Mouse (Mus musculus) testis, postnatal 10 days (tissue): ENCODE results near the gene Cngb1.

ENCODE experiments used
- DNase-seq: peaks from one replicate; pipeline ENCODE4 v3.0.0; 2021; ENCODE audit warnings: low spot score

The Cngb1 gene

DNA sequence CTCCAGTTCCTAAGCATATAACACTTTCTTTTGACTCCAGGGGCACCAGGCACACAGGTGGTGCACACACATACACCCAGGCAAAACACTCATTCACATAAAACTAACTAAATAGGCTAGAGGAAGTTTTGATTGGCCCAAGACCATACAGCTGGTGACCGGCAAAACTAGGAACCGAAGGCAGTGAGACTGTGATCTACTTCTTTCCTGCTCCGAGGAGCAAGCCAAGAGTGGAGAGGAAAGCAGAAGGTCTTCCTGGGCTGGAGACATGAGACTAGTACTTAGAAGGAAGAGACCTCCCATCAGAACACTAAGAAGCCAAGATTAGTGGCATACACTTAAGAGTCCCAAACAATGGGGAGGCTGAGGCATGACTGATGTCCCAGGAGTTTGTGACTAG lies 16.8 kb upstream of the Cngb1 start:
- no peak for DNase-seq

DNA sequence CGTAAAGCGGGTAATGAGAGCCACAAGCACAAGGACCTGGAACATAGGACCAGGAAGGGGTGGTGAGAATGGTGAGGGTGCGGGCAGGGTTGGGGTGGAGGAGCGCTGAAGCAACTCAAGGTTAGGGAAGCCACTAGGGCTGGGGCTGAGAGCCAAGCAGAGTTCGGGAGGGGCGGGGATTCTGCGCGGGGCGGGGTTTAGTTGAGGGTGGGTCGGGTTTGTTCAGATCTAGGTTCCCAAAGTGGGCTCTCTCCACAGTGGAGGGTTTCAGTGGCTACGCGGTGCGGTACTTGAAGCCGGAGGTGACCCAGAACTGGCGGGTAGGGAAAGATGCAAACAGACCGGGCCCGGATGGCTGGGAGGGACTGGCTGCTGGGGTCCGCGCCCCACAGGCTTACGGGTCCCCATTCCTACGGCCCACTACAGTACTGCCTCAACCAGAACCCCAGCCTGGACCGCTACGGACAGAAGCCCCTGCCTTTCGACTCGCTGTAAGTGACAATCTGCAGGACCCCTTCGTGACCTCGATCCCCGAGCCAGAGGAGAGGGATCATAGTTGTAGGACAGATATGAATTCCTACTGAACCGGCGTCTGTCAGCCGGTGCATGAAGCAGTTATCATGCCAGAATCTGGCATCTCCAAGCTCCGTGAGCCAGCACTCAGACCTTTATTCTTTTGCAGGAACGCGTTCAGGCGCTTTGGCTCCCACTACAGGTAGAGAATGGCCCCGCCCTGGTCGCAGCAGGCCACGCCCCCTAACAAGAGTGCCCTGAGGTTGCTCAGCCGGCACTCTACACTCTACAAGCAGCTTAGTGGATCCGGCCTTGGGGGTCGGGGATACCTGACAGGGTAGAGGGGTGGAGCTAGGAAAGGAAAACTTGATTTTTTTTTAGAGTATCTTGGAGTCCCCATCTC lies 14.1 kb upstream of the Cngb1 start:
- peak; percentile 79 for DNase-seq

DNA sequence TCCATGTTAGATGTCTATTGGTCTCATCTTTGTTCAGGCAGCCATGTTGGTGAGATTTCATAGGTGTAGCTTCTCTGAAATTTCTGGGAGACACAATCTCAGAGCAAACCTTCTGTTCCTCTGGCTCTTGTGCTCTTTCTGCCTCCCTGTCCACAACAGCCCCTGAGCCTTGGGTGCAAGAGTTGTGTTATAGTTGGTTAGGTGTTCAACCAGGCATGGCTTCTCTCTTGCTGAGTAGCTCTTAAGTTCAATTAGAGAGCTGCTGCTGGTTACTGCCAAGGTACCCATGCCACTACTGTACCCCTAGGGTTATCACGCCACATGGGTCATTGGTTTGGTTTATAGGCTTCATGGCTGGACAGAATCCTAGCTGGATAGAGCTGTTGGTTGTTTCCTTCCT lies 9.0 kb upstream of the Cngb1 start:
- no peak for DNase-seq

DNA sequence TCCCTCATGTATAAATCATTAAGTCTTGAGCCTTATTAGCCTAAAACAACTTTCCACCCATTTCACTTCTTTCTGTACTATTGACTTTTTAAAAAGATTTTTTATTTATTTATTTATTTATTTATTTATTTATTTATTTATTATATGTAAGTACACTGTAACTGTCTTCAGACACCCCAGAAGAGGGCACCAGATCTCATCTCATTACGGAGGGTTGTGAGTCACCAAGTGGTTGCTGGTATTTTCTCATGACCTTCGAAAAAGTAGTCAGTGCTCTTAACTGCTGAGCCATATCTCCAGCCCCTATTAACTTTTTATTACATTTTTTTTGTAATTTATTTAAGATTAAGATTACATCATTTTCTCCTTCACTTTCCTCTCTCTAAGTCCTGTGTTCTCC lies 8.3 kb upstream of the Cngb1 start:
- DNase-seq = no peak

DNA sequence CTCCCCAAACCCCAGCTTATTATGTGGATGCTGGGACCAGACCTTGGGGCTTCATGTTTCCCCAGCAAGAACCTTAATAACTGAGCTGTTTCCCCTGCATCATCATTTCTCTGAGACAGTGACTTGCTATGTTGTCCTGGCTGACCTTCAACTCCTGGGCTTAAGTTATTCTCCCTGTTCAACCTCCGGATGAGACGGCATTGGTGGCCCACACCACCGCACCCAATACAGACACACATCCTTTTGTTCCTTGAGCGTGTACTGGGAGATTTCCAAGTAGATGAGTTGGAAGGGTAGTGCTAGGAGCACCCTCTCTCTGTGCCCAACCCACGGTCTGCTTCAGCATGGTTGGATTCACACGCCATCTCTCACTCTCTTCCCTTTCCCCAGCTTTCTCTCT lies 7.5 kb upstream of the Cngb1 start:
- no peak for DNase-seq

DNA sequence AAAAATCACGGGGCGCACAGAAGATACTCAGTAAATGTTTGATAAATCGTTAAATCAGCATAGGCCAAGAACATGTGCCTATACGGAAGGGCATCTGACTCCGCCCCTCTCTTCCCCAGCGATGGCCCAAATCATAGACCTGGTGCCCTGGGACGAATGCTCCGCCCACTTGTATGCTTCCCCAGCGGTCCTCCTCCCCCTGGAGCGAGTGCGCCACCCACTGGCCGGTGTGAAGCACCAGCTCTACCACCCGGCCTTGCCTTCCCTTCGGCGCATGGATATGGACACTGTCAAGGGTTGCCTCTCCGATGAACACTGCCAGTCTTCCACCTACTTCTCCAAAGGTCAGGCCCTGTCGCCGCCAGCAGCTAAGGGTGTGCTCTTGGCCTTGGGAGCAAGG lies 6.5 kb upstream of the Cngb1 start:
- peak; percentile 73 for DNase-seq

DNA sequence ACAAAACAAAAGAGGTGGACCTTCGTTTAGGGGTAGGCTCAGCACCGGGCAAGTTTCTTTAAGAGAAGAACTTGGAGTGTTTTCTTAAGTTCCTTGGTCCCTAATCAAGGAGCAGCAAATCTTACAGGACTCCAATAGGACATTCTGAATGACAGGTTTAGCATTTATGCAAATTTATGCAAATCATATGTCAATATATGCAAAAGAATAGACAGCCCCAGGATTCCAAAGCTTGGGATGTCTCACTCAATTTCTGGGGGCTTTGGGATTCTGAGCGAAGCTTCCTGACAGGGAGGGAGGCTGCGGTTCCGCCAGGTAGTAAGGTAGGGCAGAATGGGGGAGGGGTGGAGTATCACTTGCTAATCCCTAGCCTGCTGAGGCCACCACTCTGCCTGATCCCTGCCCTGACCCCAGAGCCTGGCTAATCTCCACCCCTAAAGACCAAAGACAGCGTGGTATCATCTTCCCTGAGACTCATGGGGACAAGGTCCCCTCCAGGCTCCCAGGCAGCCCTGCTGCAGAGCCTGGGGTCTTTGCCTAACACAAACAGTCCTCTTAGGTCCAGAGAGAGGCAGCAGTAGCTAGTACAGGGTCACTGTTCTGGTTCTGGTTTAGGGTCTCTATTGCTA lies 4.1 kb upstream of the Cngb1 start, which contains the start of gene Tepp:
Gene Tepp (plus strand): TSS at position 225 of the 629 bp plus-strand sequence.
- DNase-seq = no peak

DNA sequence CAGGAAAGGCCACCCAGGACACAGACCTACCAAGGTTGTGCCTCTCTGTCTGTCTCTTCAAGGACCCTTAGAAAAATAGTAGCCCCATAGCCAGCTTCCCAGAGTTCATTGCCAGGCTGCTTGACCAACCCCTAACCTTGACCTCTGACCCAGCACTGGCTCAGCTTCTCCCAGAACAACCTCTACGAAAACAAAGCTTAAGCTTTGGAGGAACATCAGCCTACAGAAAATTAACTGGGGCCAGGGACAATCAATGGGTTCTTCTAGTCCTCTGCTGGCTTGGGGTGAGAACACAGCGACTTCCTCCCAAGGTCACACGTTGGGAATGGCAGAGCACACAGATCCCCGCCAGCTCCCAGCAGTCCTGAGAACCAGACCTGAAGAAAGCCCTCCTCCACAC lies 859 bp downstream of the Cngb1 start:
- DNase-seq = no peak

DNA sequence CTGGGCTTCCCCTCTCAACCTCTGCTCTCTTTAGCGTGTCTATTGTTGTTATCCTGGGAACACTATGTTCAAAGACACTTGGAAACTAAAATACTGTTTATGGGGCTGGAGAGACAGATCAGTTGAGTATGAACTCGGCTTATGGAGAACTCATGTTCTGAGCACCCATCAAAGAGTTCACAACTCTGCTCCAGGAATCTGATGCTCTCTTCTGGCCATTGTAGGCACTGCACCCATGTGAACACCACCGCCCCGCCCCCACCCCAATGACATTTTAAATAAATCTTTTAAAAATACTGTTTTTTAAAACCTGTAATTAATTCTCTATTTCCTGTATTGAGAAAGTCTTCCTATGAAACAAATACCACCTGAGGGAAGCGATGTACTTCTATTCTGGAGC lies 4.0 kb downstream of the Cngb1 start:
- peak; percentile 68 for DNase-seq

DNA sequence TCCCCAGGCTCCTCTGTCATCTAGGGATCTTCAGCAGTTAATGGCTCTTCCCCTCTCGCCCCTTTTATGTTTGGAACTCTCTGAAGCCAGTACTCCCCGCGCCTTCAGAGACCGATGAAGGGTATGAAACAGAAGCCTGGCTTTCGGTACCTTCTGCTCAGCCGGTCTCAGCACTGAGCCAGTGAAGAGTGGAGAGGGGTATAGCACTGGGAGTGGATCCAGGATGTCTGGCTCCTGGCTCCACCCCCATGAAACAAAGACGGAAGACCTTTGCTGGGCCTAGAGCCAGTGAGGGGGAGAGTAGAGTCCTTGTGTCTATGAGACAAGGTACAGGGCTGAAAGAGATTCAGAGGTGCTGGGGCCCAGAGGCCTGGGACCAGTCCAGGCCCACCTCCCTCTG lies 12.5 kb downstream of the Cngb1 start:
- peak; percentile 75 for DNase-seq

DNA sequence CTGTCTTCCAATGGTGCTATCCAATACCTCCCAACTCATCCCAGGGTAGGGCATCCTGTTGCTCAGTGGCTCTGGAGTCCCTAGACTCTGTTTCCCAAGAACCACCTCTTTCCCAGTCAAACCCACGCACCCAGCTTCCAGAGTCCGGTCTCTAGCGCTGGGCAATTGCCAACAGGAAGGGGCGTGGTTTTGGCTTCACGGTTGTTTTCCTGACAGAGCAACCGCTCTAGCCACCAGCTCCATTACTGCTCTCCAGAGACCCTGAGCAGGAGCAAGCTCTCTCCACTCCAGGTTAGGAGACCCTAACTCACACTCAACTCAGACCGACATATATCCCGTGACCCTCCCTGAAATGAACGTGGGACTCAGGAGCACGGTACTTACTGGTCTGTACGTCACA lies 13.2 kb downstream of the Cngb1 start:
- DNase-seq = peak; percentile 93

DNA sequence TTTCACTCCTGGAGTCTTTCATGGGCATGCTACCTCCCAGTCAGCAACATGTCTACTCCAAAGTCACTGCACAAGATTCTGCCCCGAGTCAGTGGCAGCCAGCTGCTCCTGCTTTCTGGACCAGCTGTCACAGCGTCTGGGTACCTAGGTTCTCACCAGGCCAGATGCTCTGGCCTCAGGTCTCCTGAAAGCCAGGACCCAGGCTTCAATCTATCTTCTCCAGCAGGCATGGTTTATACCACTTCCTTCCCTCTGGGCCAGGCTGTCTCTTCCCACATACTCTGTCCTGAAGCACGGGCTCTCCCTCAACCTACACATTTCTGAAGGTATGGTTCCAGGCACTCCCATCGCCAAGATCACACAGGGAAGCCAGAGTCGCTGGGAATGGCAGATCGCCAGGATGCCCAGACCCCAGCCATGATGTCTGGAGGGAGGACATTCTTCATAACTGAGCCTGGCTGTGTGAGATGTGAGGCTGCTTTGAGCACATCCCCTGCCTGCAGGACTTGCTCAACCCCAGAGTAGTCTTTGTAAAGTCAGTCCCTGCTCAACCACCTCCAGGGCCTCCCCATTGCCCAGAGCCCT lies 17.2 kb downstream of the Cngb1 start:
- no peak for DNase-seq

DNA sequence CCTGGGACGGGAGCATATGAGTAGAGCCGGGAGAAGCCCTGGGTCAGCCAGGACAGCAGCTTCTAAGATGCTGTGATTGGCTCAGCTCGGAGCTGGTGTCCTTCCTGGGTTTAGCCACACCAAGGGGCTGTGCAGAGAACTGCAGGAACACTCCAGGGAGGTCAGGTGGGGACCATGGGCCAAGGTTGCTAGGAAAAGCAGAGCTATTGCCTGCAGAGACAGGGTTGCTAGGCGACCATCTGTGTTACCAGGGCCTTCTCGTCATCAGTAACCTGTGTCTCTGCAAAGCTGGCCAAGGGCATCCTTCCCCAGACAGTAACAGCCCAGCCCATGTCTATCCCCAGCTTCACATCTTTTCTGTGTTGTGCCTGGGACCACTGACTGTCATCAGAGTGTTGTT lies 24.9 kb downstream of the Cngb1 start:
- DNase-seq = no peak

DNA sequence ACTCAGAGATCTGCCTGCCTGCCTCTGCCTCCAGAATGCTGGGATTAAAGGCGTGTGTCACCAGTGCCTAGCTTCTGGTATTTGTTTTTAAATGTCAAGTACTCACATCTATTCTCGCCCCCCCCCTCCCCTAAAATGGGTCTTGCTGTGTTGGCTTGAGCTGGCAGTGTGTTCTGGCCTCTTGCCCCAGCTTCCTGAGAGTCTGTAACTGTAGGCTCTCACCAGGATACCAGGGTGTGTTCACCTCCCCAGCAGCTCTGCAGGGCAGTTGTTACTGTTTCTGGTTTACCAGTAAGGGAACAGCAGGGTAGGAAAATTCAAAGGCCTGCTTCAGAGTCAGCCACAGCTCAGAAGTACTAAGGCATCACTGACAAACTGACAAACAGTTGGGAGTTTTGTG lies 33.5 kb downstream of the Cngb1 start:
- DNase-seq = no peak

DNA sequence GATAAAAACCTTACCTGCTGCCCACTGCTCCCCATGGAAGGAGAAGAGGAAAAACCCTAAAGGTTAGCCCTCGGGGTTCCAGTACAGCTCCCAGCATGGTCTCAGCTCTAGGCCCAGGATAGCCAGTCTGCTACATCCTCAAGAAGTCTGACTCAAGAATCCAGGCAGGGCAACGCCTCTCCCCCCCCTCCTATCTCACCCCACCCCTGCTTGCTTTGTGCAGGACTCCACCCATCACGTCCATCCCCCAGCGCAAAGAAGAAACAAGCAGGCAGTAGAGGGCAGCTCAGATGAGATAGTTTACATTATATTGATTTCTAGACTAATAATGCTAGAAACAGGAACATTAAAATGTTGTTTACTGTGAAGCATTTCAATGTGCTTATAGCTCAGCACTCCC lies 34.5 kb downstream of the Cngb1 start:
- no peak for DNase-seq

DNA sequence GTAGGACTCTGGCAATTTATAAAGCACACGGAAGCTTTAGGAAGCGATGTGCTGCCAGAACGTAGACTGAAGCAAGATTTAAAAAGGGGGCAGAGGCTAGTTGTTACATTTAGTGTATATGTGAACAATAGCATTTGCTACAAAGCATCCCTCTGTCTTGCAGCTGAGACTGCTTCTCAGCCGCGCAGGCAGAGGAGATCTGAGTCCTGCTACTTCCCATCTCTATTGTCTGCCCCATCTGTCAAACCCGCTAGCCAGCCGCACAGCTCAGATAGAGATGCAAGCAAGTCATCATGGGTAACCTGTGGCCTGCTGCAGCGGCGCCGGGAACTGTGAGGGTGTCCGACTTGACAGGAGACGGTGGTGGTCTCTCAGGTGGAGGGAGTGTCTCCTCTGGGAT lies 35.9 kb downstream of the Cngb1 start:
- DNase-seq = no peak

DNA sequence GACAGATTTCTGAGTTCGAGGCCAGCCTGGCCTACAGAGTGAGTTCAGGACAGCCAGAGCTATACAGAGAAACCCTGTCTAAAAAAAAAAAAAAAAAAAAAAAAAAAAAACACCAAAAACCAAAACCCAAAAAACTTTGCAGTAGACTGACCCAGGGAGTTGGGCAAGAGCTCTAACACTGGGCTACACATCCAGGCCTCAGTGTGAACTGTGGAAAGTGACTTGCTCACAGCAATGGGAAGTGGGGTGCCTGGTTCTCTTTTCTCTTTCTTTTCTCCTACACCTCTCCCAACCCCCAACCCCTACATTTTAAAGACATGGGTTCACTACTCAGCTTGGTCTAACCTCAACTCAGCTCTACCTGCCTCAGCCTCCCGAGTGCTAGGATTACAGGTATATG lies 44.2 kb downstream of the Cngb1 start:
- no peak for DNase-seq

DNA sequence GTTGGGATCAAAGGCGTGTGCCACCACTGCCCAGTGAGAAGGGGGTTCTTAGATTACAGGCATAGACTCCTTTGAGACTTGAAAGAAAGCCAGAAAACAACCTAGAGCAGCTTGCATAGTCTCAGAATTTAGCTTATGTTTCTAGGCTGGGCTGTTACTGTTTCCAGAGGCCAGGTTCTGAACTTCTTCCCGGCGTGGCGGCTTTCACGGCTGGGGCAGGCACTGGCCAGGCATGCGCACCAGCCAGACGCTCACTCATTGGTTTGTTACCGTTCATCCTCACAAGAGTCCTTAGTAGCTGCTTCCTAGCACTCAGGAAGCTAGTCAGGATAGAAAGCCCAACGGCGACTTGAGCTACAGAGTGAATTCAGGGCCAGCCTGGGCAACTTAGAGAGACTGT lies 50.8 kb downstream of the Cngb1 start:
- DNase-seq = no peak

DNA sequence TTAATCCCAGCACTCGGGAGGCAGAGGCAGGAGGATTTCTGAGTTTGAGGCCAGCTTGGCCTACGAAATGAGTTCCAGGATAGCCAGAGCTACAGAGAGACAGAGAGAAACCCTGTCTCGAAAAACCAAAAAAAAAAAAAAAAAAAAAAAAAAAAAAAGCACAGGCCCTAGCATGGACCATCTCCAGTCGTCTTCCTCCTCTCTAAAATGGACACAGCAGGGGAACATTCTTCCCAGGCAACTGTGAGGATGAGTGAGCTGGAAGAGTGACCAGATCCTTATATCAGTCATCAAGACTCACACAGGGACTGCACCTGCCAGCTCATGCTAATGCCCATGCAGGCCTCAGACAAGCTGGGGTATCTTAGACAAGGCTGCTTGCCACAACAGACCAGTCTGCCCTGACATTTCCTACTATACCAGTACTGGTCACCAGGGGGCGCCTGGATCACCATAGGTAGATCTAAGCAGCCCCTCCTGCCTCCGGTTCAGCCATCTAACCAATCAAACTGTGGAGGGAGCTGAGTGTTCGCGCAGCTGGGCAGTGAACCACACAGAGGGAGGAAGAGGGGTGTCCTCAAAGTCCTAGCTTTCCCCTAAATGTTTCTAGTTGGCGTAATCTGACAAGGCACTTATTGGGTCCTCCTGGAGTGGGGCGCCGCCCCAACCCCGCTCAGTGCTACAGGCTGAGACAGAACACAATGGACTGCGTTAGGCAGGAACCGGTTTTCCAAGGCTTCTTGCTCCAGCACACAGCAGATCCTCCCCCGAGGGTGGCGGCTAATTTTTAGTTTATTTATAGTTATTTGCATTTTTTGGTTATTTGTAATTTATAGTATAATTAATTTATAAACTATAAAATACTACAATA lies 51.6 kb downstream of the Cngb1 start:
- DNase-seq = peak; percentile 99

DNA sequence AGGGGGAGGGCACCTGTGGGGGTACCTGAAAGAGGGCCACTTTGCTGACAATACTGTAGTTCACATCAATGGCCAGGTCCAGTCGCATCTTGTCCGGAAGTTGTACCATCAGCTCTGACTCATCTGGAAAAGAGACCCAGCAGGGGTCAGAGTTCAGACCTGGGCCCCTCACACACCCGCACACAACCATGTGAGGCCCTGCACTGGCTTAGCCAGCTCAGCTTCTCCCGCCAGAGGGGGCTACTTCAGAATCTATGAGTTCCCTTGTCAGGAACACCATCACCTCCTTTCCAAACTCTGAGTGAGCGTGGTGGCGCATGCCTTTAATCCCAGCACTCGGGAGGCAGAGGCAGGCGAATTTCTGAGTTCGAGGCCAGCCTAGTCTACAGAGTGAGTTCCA lies 54.3 kb downstream of the Cngb1 start:
- no peak for DNase-seq

DNA sequence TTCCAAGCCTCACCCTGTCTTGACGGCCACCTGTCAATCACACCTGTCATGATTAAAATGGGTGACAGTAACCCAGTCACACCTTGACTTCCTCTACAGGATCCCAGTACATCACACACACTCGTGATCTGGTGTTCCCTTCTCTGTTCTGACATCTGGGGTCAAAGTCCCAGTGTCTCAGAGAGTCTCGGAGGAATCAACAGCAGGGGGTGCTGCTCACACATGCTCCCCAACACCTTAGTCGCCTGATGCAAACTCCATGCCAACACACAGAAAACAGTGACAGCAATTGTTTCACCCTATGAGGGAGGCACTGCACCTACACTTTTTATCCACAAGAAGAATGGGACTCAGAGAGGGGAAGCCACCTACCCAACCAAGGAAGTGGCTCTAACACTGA lies 56.5 kb downstream of the Cngb1 start:
- peak; percentile 65 for DNase-seq

DNA sequence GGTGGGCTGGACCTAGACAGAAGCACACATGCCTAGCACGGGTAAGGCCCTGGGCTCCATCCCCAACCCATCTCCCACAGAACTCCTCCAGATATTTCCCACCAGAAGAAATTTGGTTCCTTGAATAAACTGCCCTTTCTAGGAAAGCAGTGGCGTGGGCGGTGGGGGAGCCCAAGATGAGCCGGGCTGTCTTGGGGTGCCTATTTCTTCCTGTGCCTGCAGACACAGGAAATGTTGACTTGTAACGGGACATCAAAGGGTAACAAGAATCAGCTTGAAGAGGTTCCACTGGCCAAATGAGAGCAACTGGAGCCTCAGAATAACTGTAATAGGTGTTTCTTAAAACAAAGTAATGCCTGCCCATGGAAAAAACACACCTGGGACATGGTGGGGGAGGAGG lies 59.1 kb downstream of the Cngb1 start:
- no peak for DNase-seq
